Mouse (Mus musculus) cerebellum, postnatal 14 days (tissue): ENCODE data around the gene Rb1.

Source experiments
- DNase-seq, 2 experiments: peaks; one replicate each; pipeline ENCODE4 v3.0.0; 2021; ENCODE audit warnings: mixed read lengths in 2 of 2

Gene Rb1

GRCm38 (mm10) chr14:73334926-73335805 lies 9.5 kb upstream of the Rb1 start:
- no peak for DNase-seq

GRCm38 (mm10) chr14:73333880-73334279 lies 8.3 kb upstream of the Rb1 start:
- DNase-seq: no peak

GRCm38 (mm10) chr14:73331386-73331785 lies 5.8 kb upstream of the Rb1 start:
- DNase-seq: no peak

- no peak for DNase-seq
Observed at GRCm38 (mm10) chr14:73329871-73330270, 4.2 kb upstream of the Rb1 start.

- no peak for DNase-seq
Observed at GRCm38 (mm10) chr14:73326511-73326910, 889 bp upstream of the Rb1 start.

- DNase-seq: peak; percentile 68 to 69
Observed at GRCm38 (mm10) chr14:73324634-73325455, 777 bp downstream of the Rb1 start.

GRCm38 (mm10) chr14:73323965-73324364 lies 1.7 kb downstream of the Rb1 start:
- DNase-seq: no peak

- no peak for DNase-seq
Observed at GRCm38 (mm10) chr14:73322142-73322541, 3.5 kb downstream of the Rb1 start.

- no peak for DNase-seq
Observed at GRCm38 (mm10) chr14:73316933-73317332, 8.7 kb downstream of the Rb1 start.

GRCm38 (mm10) chr14:73313864-73314263 lies 11.8 kb downstream of the Rb1 start:
- no peak for DNase-seq

GRCm38 (mm10) chr14:73313396-73313795 lies 12.2 kb downstream of the Rb1 start:
- DNase-seq: no peak

- no peak for DNase-seq
Observed at GRCm38 (mm10) chr14:73312909-73313308, 12.7 kb downstream of the Rb1 start.

- DNase-seq: no peak
Observed at GRCm38 (mm10) chr14:73307490-73307889, 18.1 kb downstream of the Rb1 start.

- peak; percentile 65 to 70 for DNase-seq
Observed at GRCm38 (mm10) chr14:73303193-73303592, 22.4 kb downstream of the Rb1 start.

- no peak for DNase-seq
Observed at GRCm38 (mm10) chr14:73301856-73302255, 23.8 kb downstream of the Rb1 start.

GRCm38 (mm10) chr14:73295512-73295911 lies 30.1 kb downstream of the Rb1 start:
- DNase-seq: no peak

- DNase-seq: no peak
Observed at GRCm38 (mm10) chr14:73293616-73294015, 32.0 kb downstream of the Rb1 start.

- DNase-seq: no peak
Observed at GRCm38 (mm10) chr14:73292434-73292833, 33.2 kb downstream of the Rb1 start.

GRCm38 (mm10) chr14:73289915-73290314 lies 35.7 kb downstream of the Rb1 start:
- DNase-seq: no peak

GRCm38 (mm10) chr14:73280996-73281395 lies 44.6 kb downstream of the Rb1 start:
- DNase-seq: peak; percentile 7 to 15

GRCm38 (mm10) chr14:73279096-73279495 lies 46.5 kb downstream of the Rb1 start:
- no peak for DNase-seq

GRCm38 (mm10) chr14:73271807-73272206 lies 53.8 kb downstream of the Rb1 start:
- no peak for DNase-seq

GRCm38 (mm10) chr14:73266166-73266565 lies 59.5 kb downstream of the Rb1 start:
- peak; percentile 7 to 35 for DNase-seq

- DNase-seq: no peak
Observed at GRCm38 (mm10) chr14:73262210-73262609, 63.4 kb downstream of the Rb1 start.
